Mouse (Mus musculus): ENCODE measurements at regions not wholly inside any gene's neighbourhood (a gene's known extent, or its start where the extent isn't known, plus 50 kb on each side); places are given as distances from the start of the nearest gene placed in this dataset.

GRCm38 (mm10) chr6:144940871-144941380 lies 135.1 kb downstream of the Bcat1 start:
- no peak overlapping the region for H3K4me3 ChIP-seq
- TF ChIP-seq CTCF (conservative IDR thresholded peaks at IDR 0.05), result no peak
- no peak overlapping the region for H3K27ac ChIP-seq
- no peak for DNase-seq (ENCODE audit: low spot score in 2 of 2)

GRCm38 (mm10) chr6:144938613-144939236 lies 137.3 kb downstream of the Bcat1 start:
- Histone ChIP-seq H3K27ac (no peak overlapping the region), H3K4me3 (no peak overlapping the region)
- DNase-seq (ENCODE audit: low spot score in 2 of 2), result no peak
- no peak for TF ChIP-seq CTCF (conservative IDR thresholded peaks at IDR 0.05)

- TF ChIP-seq CTCF (conservative IDR thresholded peaks at IDR 0.05), result no peak
- H3K4me3 ChIP-seq, result no peak overlapping the region
- no peak overlapping the region for H3K27ac ChIP-seq
- DNase-seq (ENCODE audit: low spot score in 2 of 2), result no peak
Measured at GRCm38 (mm10) chr6:144937211-144937610, 138.8 kb downstream of the Bcat1 start.

GRCm38 (mm10) chr6:144933722-144934235 lies 142.2 kb downstream of the Bcat1 start:
- Histone ChIP-seq H3K27ac (no peak overlapping the region), H3K4me3 (no peak overlapping the region)
- no peak for DNase-seq (ENCODE audit: low spot score in 2 of 2)
- no peak for TF ChIP-seq CTCF (conservative IDR thresholded peaks at IDR 0.05)

- no peak for DNase-seq (ENCODE audit: low spot score in 2 of 2)
- Histone ChIP-seq H3K4me3 (no peak overlapping the region), H3K27ac (no peak overlapping the region)
- peak; percentile 48 for TF ChIP-seq CTCF (conservative IDR thresholded peaks at IDR 0.05)
Measured at GRCm38 (mm10) chr6:144932402-144932801, 143.6 kb downstream of the Bcat1 start.

GRCm38 (mm10) chr6:144929959-144930358 lies 146.0 kb downstream of the Bcat1 start:
- Histone ChIP-seq H3K4me3 (no peak overlapping the region), H3K27ac (no peak overlapping the region)
- no peak for DNase-seq (ENCODE audit: low spot score in 2 of 2)
- no peak for TF ChIP-seq CTCF (conservative IDR thresholded peaks at IDR 0.05)

GRCm38 (mm10) chr6:144929262-144929855 lies 146.6 kb downstream of the Bcat1 start:
- Histone ChIP-seq H3K4me3 (no peak overlapping the region), H3K27ac (no peak overlapping the region)
- no peak for DNase-seq (ENCODE audit: low spot score in 2 of 2)
- no peak for TF ChIP-seq CTCF (conservative IDR thresholded peaks at IDR 0.05)

- no peak for DNase-seq (ENCODE audit: low spot score in 2 of 2)
- no peak for TF ChIP-seq CTCF (conservative IDR thresholded peaks at IDR 0.05)
- Histone ChIP-seq H3K4me3 (no peak overlapping the region), H3K27ac (no peak overlapping the region)
Measured at GRCm38 (mm10) chr6:144927599-144927998, 145.8 kb upstream of the Sox5 start.

GRCm38 (mm10) chr6:144922762-144923161 lies 141.0 kb upstream of the Sox5 start:
- DNase-seq (ENCODE audit: low spot score in 2 of 2), result no peak
- no peak overlapping the region for H3K4me3 ChIP-seq
- H3K27ac ChIP-seq, result no peak overlapping the region
- TF ChIP-seq CTCF (conservative IDR thresholded peaks at IDR 0.05), result no peak

- TF ChIP-seq CTCF (conservative IDR thresholded peaks at IDR 0.05), result no peak
- no peak overlapping the region for H3K27ac ChIP-seq
- no peak for DNase-seq (ENCODE audit: low spot score in 2 of 2)
- no peak overlapping the region for H3K4me3 ChIP-seq
Measured at GRCm38 (mm10) chr6:144919750-144920149, 138.0 kb upstream of the Sox5 start.

- no peak overlapping the region for H3K27ac ChIP-seq
- no peak for DNase-seq (ENCODE audit: low spot score in 2 of 2)
- TF ChIP-seq CTCF (conservative IDR thresholded peaks at IDR 0.05), result no peak
- no peak overlapping the region for H3K4me3 ChIP-seq
Measured at GRCm38 (mm10) chr6:144917128-144917527, 135.4 kb upstream of the Sox5 start.

GRCm38 (mm10) chr6:144911781-144912180 lies 130.0 kb upstream of the Sox5 start:
- H3K27ac ChIP-seq, result no peak overlapping the region
- TF ChIP-seq CTCF (conservative IDR thresholded peaks at IDR 0.05), result no peak
- DNase-seq (ENCODE audit: low spot score in 2 of 2), result no peak
- no peak overlapping the region for H3K4me3 ChIP-seq

GRCm38 (mm10) chr6:144910392-144910791 lies 128.6 kb upstream of the Sox5 start:
- TF ChIP-seq CTCF (conservative IDR thresholded peaks at IDR 0.05), result no peak
- Histone ChIP-seq H3K27ac (no peak overlapping the region), H3K4me3 (no peak overlapping the region)
- DNase-seq (ENCODE audit: low spot score in 2 of 2), result no peak

GRCm38 (mm10) chr6:144908646-144909045 lies 126.9 kb upstream of the Sox5 start:
- no peak overlapping the region for H3K27ac ChIP-seq
- DNase-seq (ENCODE audit: low spot score in 2 of 2), result no peak
- TF ChIP-seq CTCF (conservative IDR thresholded peaks at IDR 0.05), result peak; percentile 57
- H3K4me3 ChIP-seq, result no peak overlapping the region
